Mouse (Mus musculus) heart, embryonic 12.5 days (tissue): ENCODE measurements around the gene Skap2. TPM values are rescaled to one million over a fixed set of nuclear protein-coding genes. Genes with fewer than 3 reads are reported as not detected.

ENCODE experiments used
- ATAC-seq: fragments of 200-750 bp; cut with Nextera tagmentation; 2 replicates; pipeline ENCODE4 v1.8.0; 2017; ENCODE audit warnings: moderate TSS enrichment, moderate library complexity; ENCODE audit not compliant: insufficient number of reproducible peaks, low FRiP score
- H3K27ac ChIP-seq: fragments of 300-500 bp; sonication (generic); 2 replicates; pipeline ENCODE4 v1.5.1; 2016; ENCODE audit warnings: mild to moderate bottlenecking, moderate library complexity; ENCODE audit not compliant: poor library complexity, severe bottlenecking
- H3K27me3 ChIP-seq: fragments of 300-500 bp; sonication (generic); replicated peaks from 2 replicates; pipeline ENCODE4 v1.6.1; 2016; ENCODE audit warnings: mild to moderate bottlenecking, moderate library complexity
- H3K36me3 ChIP-seq: fragments of 300-500 bp; sonication (generic); 2 replicates; pipeline ENCODE4 v1.6.1; 2016; ENCODE audit warnings: mild to moderate bottlenecking, moderate library complexity
- H3K4me1 ChIP-seq: fragments of 300-500 bp; sonication (generic); replicated peaks from 2 replicates; pipeline ENCODE4 v1.6.1; 2016; ENCODE audit warnings: mild to moderate bottlenecking
- H3K4me2 ChIP-seq: fragments of 300-500 bp; sonication (generic); 2 replicates; pipeline ENCODE4 v1.6.1; 2016; ENCODE audit warnings: mild to moderate bottlenecking, moderate library complexity
- H3K4me3 ChIP-seq: fragments of 300-500 bp; sonication (generic); 2 replicates; pipeline ENCODE4 v1.5.1; 2016; ENCODE audit warnings: mild to moderate bottlenecking
- H3K9ac ChIP-seq: fragments of 300-500 bp; sonication (generic); 2 replicates; pipeline ENCODE4 v1.6.1; 2016; ENCODE audit warnings: mild to moderate bottlenecking, moderate library complexity
- H3K9me3 ChIP-seq: fragments of 300-500 bp; sonication (generic); replicated peaks from 2 replicates; pipeline ENCODE4 v1.6.1; 2016; ENCODE audit warnings: mild to moderate bottlenecking, moderate library complexity
- WGBS: fragments of 180-500 bp; shearing (Covaris S2); methylation state at CpG from one replicate; pipeline ENCODE4 v1.1.7; 2016; 5-methylcytosine and 5-hydroxymethylcytosine counted together
- polyA plus RNA-seq: library from polyadenylated mRNA; unstranded; fragments of >200 nt; fragmentation: Nextera tagmentation; extraction: Ambion mirVana; gene quantifications from 2 replicates; pipeline ENCODE4 v1.2.1, GENCODE M21; 2016

Gene Skap2
- polyA plus RNA-seq, 1 experiment from 2014 or later, result 13.9 TPM

DNA sequence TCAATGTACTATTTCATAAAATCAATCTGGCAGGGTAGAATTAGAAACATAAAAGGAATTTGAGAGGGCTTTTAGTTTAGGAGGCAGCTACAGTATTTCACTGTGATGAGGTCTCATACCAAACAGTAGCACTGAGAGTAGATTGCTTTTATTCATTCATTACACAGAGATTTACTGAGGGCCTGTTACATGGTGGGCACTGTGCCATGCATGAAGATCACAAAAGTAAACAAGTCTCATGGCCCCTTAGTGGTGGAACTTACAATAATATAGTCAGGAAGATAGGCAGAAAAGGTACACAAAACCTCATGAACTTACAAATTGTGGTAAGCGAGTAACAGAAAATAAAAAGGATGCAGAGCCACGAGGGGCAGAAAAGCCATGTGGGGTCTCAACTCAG lies 67.4 kb downstream of the Skap2 start:
- no peak overlapping the region for H3K4me3 ChIP-seq
- H3K27ac ChIP-seq, result no peak overlapping the region
- no peak overlapping the region for H3K4me2 ChIP-seq
- no peaks in the 10 kb centered on the region; the same call in 1 of the 2 replicates for H3K9me3 ChIP-seq
- ATAC-seq, result no peak
- H3K36me3 ChIP-seq, result no peaks in the 10 kb centered on the region
- no peak overlapping the region for H3K9ac ChIP-seq
- H3K27me3 ChIP-seq, result no peaks in the 10 kb centered on the region
- 60% methylated on average over 2 of the region's 2 CpGs for WGBS
- H3K4me1 ChIP-seq, result no peaks in the 10 kb centered on the region

DNA sequence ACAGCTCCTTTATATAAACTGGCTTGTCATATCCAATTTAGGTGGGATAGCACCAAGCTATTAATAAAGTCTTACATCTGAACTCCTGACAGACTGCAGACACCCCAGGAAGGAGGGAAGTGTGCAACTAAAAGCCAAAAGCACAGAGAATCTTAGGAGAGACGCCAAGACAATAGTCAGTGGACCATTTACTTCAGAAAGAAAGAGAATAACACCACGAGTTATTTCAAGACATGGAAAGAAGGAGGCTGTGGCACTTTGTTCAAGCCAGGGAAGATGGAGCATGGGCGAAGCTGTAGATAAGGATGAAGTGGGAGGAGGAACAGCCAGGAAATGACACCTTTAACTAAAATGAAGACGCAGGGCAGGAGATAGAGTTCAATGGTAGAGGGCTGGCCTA lies 78.4 kb downstream of the Skap2 start:
- no peak overlapping the region for H3K4me3 ChIP-seq
- H3K27me3 ChIP-seq, result no peaks in the 10 kb centered on the region
- no peak overlapping the region for H3K27ac ChIP-seq
- H3K4me1 ChIP-seq, result 0 out of 2 replicates have a peak, but pooled peaks cover 7% of the 10 kb centered on the region
- WGBS, result 36% methylated on average over 4 of the region's 4 CpGs
- H3K9me3 ChIP-seq, result no peaks in the 10 kb centered on the region
- no peak overlapping the region for H3K9ac ChIP-seq
- no peaks in the 10 kb centered on the region for H3K36me3 ChIP-seq
- no peak overlapping the region for H3K4me2 ChIP-seq
- ATAC-seq, result no peak

DNA sequence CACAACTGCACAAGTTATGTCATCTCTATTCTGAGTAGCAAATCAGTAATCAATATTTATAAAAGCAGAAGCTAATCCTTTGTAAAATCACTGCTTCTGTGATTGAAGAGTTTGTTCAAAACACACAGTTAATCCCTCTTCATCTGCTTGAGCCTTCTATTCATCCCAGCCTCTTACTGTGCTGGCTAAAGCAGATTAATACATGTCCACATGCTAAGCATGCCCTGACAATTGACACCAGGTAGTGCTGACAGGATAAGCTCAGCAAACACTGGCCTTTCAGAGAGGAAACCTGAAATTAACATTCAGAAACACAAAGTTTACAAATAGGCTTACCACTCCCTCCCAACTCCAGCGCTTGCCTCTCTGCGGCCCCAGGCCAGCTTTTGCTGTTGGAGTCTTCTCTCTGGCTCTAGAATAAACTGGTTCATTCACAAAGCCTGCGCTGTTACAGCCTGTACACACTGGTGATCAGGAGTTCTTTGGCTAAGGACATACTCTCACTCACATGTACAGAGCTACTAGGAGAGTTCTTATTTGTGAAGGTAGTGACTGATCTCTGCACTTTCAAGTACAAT lies 79.2 kb downstream of the Skap2 start:
- H3K9ac ChIP-seq, result no peak overlapping the region
- 0 out of 2 replicates have a peak, but pooled peaks cover 7% of the 10 kb centered on the region for H3K4me1 ChIP-seq
- H3K27ac ChIP-seq, result no peak overlapping the region
- H3K4me3 ChIP-seq, result no peak overlapping the region
- H3K4me2 ChIP-seq, result no peak overlapping the region
- H3K36me3 ChIP-seq, result no peaks in the 10 kb centered on the region
- no peaks in the 10 kb centered on the region for H3K9me3 ChIP-seq
- no peak for ATAC-seq
- 63% methylated on average over 3 of the region's 3 CpGs for WGBS
- H3K27me3 ChIP-seq, result no peaks in the 10 kb centered on the region

DNA sequence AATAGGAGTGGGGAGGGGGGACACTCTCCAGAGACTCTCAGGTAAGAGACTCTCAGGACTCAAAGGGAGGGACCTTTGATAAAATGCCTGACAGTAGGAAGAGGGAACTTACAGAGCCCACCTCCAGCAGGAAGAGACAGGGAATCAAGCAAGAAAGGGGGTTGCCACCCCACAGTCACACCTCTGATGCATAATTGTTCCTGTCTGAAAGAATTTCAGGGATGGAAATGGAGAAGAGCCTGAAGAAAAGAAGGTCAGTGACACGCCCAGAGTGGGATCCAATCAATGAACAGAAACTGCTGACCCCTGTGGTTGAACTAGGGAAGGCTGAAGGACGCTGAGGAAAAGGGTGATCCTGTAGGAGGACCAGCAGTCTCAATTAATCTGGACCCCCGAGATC lies 85.2 kb downstream of the Skap2 start:
- H3K27me3 ChIP-seq, result no peaks in the 10 kb centered on the region
- no peak overlapping the region for H3K27ac ChIP-seq
- H3K4me1 ChIP-seq, result no peaks in the 10 kb centered on the region
- 54% methylated on average over 3 of the region's 3 CpGs for WGBS
- no peaks in the 10 kb centered on the region for H3K36me3 ChIP-seq
- no peaks in the 10 kb centered on the region for H3K9me3 ChIP-seq
- H3K4me3 ChIP-seq, result no peak overlapping the region
- no peak overlapping the region for H3K4me2 ChIP-seq
- H3K9ac ChIP-seq, result no peak overlapping the region
- ATAC-seq, result no peak

DNA sequence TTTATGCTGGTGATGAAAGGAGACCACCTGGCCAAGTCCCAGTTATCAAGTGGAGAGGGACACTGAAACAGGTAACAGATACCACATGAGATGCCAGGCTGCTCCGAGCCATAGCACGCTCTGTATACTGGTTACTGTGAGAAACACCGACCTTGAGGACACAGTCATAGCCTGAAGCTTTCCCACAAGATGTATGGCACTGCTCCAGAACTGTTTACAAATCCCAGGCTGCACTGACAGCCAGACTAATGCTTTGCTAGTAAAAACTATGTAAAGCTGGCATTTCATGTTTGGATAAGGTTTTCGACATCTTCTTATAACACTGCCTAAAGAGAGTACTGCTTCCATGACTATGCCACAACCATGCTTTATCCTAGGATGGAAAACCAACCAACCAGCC lies 90.5 kb downstream of the Skap2 start:
- Histone ChIP-seq H3K4me3 (no peak overlapping the region), H3K27me3 (no peaks in the 10 kb centered on the region; the same call in 1 of the 2 replicates), H3K9me3 (no peaks in the 10 kb centered on the region), H3K9ac (no peak overlapping the region), H3K4me1 (no peaks in the 10 kb centered on the region), H3K36me3 (no peaks in the 10 kb centered on the region), H3K4me2 (no peak overlapping the region), H3K27ac (no peak overlapping the region)
- WGBS, result 75% methylated on average over 4 of the region's 4 CpGs
- ATAC-seq, result no peak

DNA sequence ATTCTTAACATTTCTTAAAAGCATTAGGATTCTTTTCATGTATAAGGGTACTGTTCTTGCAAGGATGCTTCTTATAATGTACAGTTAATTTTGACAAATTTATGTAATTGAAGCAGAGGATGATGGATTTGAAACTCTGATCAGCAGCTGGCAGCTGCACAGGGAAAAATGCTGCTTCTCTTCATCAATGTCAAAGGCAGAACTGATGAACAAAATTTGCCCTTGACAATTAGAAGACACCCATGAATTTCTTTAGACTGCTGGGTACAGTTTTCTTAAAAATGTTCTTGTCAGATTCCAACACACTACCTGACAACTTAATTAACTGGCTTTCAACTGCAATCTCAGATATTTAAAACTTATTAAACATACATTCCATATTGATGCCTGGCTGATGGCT lies 103.9 kb downstream of the Skap2 start:
- Histone ChIP-seq H3K9ac (no peak overlapping the region), H3K36me3 (no peaks in the 10 kb centered on the region), H3K27me3 (no peaks in the 10 kb centered on the region), H3K4me1 (peaks cover 3% of the 10 kb centered on the region), H3K27ac (no peak overlapping the region), H3K4me2 (no peak overlapping the region), H3K4me3 (no peak overlapping the region), H3K9me3 (no peaks in the 10 kb centered on the region)
- no peak for ATAC-seq

DNA sequence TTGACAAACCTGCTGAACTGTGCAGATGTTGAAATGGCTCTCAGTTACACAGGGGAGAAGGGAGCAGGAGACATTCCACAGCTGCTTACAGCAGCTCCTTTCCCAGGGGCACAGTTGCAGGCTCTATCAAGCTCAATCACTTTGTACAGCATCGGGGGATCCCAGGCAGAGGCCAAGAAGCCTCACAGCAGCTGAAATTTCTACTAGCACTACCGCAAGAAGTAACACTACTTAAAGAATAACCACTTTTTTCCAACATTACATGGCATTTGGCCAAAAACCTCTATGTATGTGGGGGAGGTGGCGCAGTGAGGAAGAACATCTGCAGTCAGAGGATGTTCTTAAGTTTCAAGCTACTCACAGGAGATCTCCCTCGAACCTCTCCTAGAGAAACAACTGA lies 106.7 kb downstream of the Skap2 start:
- Histone ChIP-seq H3K4me2 (no peak overlapping the region), H3K9ac (no peak overlapping the region), H3K9me3 (no peaks in the 10 kb centered on the region), H3K27me3 (no peaks in the 10 kb centered on the region), H3K4me3 (no peak overlapping the region), H3K4me1 (peaks cover 3% of the 10 kb centered on the region), H3K36me3 (no peaks in the 10 kb centered on the region), H3K27ac (peak overlapping the region; percentile 44; the same call in 1 of the 2 replicates)
- 31% methylated on average over 4 of the region's 4 CpGs for WGBS
- ATAC-seq, result no peak

DNA sequence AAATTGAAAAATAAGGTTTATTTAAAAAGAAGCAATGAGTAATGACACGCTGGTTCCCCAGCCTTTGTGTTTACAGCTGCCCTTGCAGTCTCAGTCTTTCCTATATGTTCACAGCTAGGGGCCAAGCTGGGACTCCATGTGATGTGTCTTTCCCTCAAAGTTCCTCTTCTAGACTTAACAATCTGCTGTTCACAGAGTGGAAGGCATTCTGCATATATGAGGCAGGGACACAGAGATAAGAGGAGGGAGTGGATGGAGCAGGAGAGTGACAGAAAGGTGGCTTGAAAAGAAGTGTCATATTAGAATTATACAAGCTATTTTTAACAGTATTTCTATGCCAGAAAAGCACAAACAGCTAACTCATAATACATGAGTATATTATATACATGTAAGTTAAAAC lies 110.8 kb downstream of the Skap2 start:
- Histone ChIP-seq H3K4me2 (no peak overlapping the region), H3K27ac (no peak overlapping the region), H3K4me3 (no peak overlapping the region), H3K36me3 (no peaks in the 10 kb centered on the region), H3K9ac (no peak overlapping the region), H3K27me3 (no peaks in the 10 kb centered on the region), H3K4me1 (peaks cover 8% of the 10 kb centered on the region), H3K9me3 (no peaks in the 10 kb centered on the region)
- WGBS, result 84% methylated on average over 1 of the region's 1 CpGs
- no peak for ATAC-seq

DNA sequence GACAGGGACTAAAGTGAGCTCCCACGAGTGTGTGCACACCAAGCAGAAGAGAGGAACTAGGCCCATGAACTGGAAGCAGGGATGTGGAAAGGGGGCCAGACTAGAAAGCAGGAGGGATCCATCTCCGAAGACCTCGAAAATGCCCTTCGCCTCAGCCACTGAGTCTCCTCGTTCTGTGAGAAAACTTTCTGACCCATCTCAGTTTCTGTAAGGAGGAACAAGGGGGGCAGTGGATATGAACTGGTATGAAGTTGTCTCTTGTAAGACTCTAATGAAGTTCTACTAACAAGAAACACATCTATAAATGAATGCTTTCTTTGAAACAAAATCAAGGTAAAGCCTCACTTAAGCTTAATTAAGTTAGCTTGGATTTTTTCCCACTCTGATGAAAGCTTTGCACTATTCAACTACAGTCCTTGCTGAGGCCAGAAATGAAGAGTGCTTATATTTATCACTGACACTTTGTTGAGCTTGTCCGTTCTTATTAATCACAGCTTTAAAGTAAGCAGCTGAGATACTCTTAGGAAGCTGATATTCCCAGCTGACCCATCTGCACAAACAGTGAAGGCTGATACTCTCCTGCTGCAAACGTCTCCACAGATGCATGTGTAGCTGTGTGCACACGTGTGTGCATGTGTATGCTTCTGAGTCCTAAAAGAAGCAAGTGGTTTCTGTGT lies 113.9 kb downstream of the Skap2 start:
- no peak overlapping the region for H3K27ac ChIP-seq
- no peak overlapping the region for H3K4me2 ChIP-seq
- H3K27me3 ChIP-seq, result no peaks in the 10 kb centered on the region
- WGBS, result 57% methylated on average over 8 of the region's 8 CpGs
- H3K9me3 ChIP-seq, result no peaks in the 10 kb centered on the region
- no peak for ATAC-seq
- no peaks in the 10 kb centered on the region for H3K36me3 ChIP-seq
- no peak overlapping the region for H3K9ac ChIP-seq
- H3K4me3 ChIP-seq, result no peak overlapping the region
- peaks cover 5% of the 10 kb centered on the region; the same call in 1 of the 2 replicates for H3K4me1 ChIP-seq

DNA sequence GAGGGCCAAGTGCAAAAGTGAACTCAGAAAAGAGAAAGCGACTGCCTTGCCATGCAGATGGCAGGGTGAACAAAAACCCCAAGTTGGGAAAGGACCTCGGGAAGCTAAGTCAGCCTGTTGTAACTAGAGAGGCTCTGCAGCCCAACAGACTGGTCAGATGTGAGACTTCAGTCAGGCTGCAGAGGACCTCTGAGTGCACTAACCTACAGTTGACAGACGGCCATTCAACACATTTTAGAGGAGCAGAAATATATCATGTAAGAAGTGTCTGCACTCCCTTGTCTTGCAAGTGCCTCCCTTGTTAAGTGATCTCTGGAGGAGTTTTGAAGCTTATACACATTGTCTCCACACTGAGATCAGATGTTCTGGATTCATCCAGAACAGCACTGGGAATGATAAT lies 116.6 kb downstream of the Skap2 start:
- Histone ChIP-seq H3K36me3 (no peaks in the 10 kb centered on the region), H3K9me3 (no peaks in the 10 kb centered on the region), H3K27me3 (no peaks in the 10 kb centered on the region), H3K9ac (no peak overlapping the region), H3K27ac (no peak overlapping the region), H3K4me3 (no peak overlapping the region), H3K4me2 (no peak overlapping the region), H3K4me1 (peaks cover 5% of the 10 kb centered on the region; the same call in 1 of the 2 replicates)
- WGBS, result 67% methylated on average over 3 of the region's 3 CpGs
- no peak for ATAC-seq

DNA sequence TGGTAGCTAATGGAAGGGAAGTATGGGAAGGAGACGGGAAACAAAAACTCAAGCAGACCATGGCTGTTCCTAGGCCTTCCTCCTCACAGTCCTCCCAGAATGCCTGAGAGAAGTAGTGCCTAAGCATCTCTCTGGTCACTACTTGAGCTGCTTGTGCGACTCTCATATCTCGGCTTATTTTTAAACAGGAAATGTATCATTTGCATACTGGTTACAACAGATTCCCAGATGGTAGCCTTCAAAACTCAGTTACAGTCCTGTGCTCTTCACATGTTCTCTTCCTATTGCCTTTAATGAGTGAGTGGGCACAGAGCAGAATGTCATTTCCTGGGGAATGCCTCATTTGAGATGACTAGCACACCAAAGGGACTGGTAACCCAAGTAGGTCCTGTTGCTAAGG lies 117.6 kb downstream of the Skap2 start:
- no peak for ATAC-seq
- no peak overlapping the region for H3K27ac ChIP-seq
- H3K4me3 ChIP-seq, result no peak overlapping the region
- no peak overlapping the region for H3K4me2 ChIP-seq
- 69% methylated on average over 3 of the region's 3 CpGs for WGBS
- H3K9me3 ChIP-seq, result no peaks in the 10 kb centered on the region
- H3K27me3 ChIP-seq, result no peaks in the 10 kb centered on the region
- H3K4me1 ChIP-seq, result peaks cover 9% of the 10 kb centered on the region; the same call in 1 of the 2 replicates
- H3K36me3 ChIP-seq, result no peaks in the 10 kb centered on the region
- H3K9ac ChIP-seq, result no peak overlapping the region

DNA sequence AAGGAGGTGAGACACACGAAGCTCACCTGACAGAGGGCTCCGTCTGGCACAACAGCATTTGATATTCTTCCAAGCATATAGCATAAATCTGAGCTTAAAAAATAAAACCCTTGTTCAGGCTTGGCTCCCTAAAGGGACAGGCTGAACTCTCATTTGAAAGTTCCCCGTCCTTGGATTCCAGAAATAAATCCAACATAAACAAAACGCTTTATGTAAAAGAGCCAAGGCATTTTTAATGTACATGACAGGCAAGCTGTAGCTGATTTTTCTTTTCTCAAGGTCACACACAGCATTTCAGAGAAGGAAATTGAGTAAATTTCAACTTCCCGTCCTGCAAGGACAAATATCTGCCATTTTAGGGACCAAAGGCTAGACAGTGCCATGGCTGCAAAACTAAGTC lies 122.0 kb downstream of the Skap2 start:
- 72% methylated on average over 5 of the region's 5 CpGs for WGBS
- Histone ChIP-seq H3K36me3 (no peaks in the 10 kb centered on the region), H3K27ac (no peak overlapping the region), H3K9ac (no peak overlapping the region), H3K9me3 (no peaks in the 10 kb centered on the region), H3K4me1 (peaks cover 19% of the 10 kb centered on the region), H3K4me3 (no peak overlapping the region), H3K27me3 (no peaks in the 10 kb centered on the region), H3K4me2 (no peak overlapping the region)
- ATAC-seq, result no peak
